Mouse (Mus musculus): ENCODE measurements around the gene Mical3. TPM values are rescaled to one million over a fixed set of nuclear protein-coding genes. Genes with fewer than 3 reads are reported as not detected.

The Mical3 gene
- polyA plus RNA-seq, 1 experiment from 2014 or later = 33.8 TPM

GRCm38 (mm10) chr6:121087586-121088245 is 43.1 kb downstream of the Mical3 start:
- ATAC-seq (ENCODE audit: low FRiP score) = no peak; the same call in 1 of the 2 replicates
- WGBS = 77% methylated on average over 22 of the region's 22 CpGs
- Histone ChIP-seq H3K36me3 (peaks cover 9% of the 10 kb centered on the region), H3K27me3 (no peaks in the 10 kb centered on the region), H3K4me3 (no peak overlapping the region), H3K27ac (peak overlapping the region; percentile 26; the same call in 1 of the 2 replicates), H3K4me2 (no peak overlapping the region), H3K9ac (no peak overlapping the region), H3K9me3 (0 out of 2 replicates have a peak, but pooled peaks cover 7% of the 10 kb centered on the region), H3K4me1 (replicated peaks) (peaks cover 28% of the 10 kb centered on the region)

GRCm38 (mm10) chr6:121087127-121087526 is 43.7 kb downstream of the Mical3 start:
- H3K9me3 ChIP-seq = 0 out of 2 replicates have a peak, but pooled peaks cover 7% of the 10 kb centered on the region
- ATAC-seq (ENCODE audit: low FRiP score) = no peak
- H3K27me3 ChIP-seq = no peaks in the 10 kb centered on the region
- no peak overlapping the region for H3K4me2 ChIP-seq
- H3K36me3 ChIP-seq = peaks cover 9% of the 10 kb centered on the region
- 80% methylated on average over 10 of the region's 10 CpGs for WGBS
- 0 out of 2 replicates have a peak overlapping the region, but pooled peaks have one; percentile 8 for H3K27ac ChIP-seq
- no peak overlapping the region for H3K4me3 ChIP-seq
- H3K4me1 ChIP-seq (replicated peaks) = peaks cover 31% of the 10 kb centered on the region
- no peak overlapping the region; the same call in 1 of the 2 replicates for H3K9ac ChIP-seq

- H3K27me3 ChIP-seq = no peaks in the 10 kb centered on the region
- ATAC-seq (ENCODE audit: low FRiP score) = no peak
- no peak overlapping the region for H3K4me3 ChIP-seq
- no peak overlapping the region for H3K9ac ChIP-seq
- WGBS = 91% methylated on average over 9 of the region's 9 CpGs
- peaks cover 9% of the 10 kb centered on the region for H3K36me3 ChIP-seq
- no peak overlapping the region for H3K4me2 ChIP-seq
- 0 out of 2 replicates have a peak, but pooled peaks cover 7% of the 10 kb centered on the region for H3K9me3 ChIP-seq
- H3K27ac ChIP-seq = no peak overlapping the region
- peaks cover 39% of the 10 kb centered on the region for H3K4me1 ChIP-seq (replicated peaks)
Observed at GRCm38 (mm10) chr6:121086226-121086625, 44.6 kb downstream of the Mical3 start.

GRCm38 (mm10) chr6:121084050-121084480 is 46.7 kb downstream of the Mical3 start:
- H3K9ac ChIP-seq = no peak overlapping the region
- H3K27ac ChIP-seq = 0 out of 2 replicates have a peak overlapping the region, but pooled peaks have one; percentile 15
- no peak overlapping the region for H3K4me3 ChIP-seq
- H3K4me1 ChIP-seq (replicated peaks) = peaks cover 55% of the 10 kb centered on the region
- no peaks in the 10 kb centered on the region for H3K27me3 ChIP-seq
- no peaks in the 10 kb centered on the region for H3K36me3 ChIP-seq
- H3K9me3 ChIP-seq = no peaks in the 10 kb centered on the region
- no peak overlapping the region for H3K4me2 ChIP-seq
- no peak for ATAC-seq (ENCODE audit: low FRiP score)
- WGBS = 67% methylated on average over 6 of the region's 6 CpGs

GRCm38 (mm10) chr6:121082094-121082473 is 48.7 kb downstream of the Mical3 start:
- Histone ChIP-seq H3K27ac (peak overlapping the region; percentile 67), H3K4me3 (no peak overlapping the region), H3K9me3 (no peaks in the 10 kb centered on the region), H3K36me3 (no peaks in the 10 kb centered on the region), H3K4me2 (no peak overlapping the region), H3K4me1 (replicated peaks) (peaks cover 60% of the 10 kb centered on the region), H3K9ac (no peak overlapping the region), H3K27me3 (no peaks in the 10 kb centered on the region)
- 89% methylated on average over 10 of the region's 10 CpGs for WGBS
- no peak for ATAC-seq (ENCODE audit: low FRiP score)

- Histone ChIP-seq H3K4me1 (replicated peaks) (peaks cover 57% of the 10 kb centered on the region), H3K27ac (peak overlapping the region; percentile 67), H3K27me3 (no peaks in the 10 kb centered on the region), H3K4me2 (no peak overlapping the region), H3K9me3 (no peaks in the 10 kb centered on the region), H3K9ac (no peak overlapping the region), H3K4me3 (no peak overlapping the region), H3K36me3 (no peaks in the 10 kb centered on the region)
- no peak for ATAC-seq (ENCODE audit: low FRiP score)
- 44% methylated on average over 26 of the region's 26 CpGs for WGBS
Observed at GRCm38 (mm10) chr6:121081288-121082093, 49.3 kb downstream of the Mical3 start.

GRCm38 (mm10) chr6:121078175-121078574 is 52.6 kb downstream of the Mical3 start:
- WGBS = 86% methylated on average over 5 of the region's 5 CpGs
- no peaks in the 10 kb centered on the region for H3K36me3 ChIP-seq
- no peak overlapping the region for H3K9ac ChIP-seq
- H3K4me1 ChIP-seq (replicated peaks) = peaks cover 41% of the 10 kb centered on the region
- H3K27me3 ChIP-seq = no peaks in the 10 kb centered on the region
- H3K4me3 ChIP-seq = no peak overlapping the region
- H3K9me3 ChIP-seq = no peaks in the 10 kb centered on the region
- H3K27ac ChIP-seq = no peak overlapping the region
- no peak for ATAC-seq (ENCODE audit: low FRiP score)
- H3K4me2 ChIP-seq = no peak overlapping the region

- no peaks in the 10 kb centered on the region for H3K9me3 ChIP-seq
- H3K4me3 ChIP-seq = no peak overlapping the region
- ATAC-seq (ENCODE audit: low FRiP score) = no peak
- peaks cover 37% of the 10 kb centered on the region for H3K4me1 ChIP-seq (replicated peaks)
- no peaks in the 10 kb centered on the region for H3K27me3 ChIP-seq
- H3K4me2 ChIP-seq = no peak overlapping the region
- H3K9ac ChIP-seq = no peak overlapping the region
- H3K36me3 ChIP-seq = no peaks in the 10 kb centered on the region
- no peak overlapping the region for H3K27ac ChIP-seq
- 89% methylated on average over 12 of the region's 12 CpGs for WGBS
Observed at GRCm38 (mm10) chr6:121076929-121077566, 53.8 kb downstream of the Mical3 start.

- Histone ChIP-seq H3K4me3 (no peak overlapping the region), H3K36me3 (no peaks in the 10 kb centered on the region), H3K4me1 (replicated peaks) (peaks cover 29% of the 10 kb centered on the region), H3K4me2 (no peak overlapping the region), H3K27me3 (no peaks in the 10 kb centered on the region), H3K27ac (no peak overlapping the region), H3K9ac (no peak overlapping the region), H3K9me3 (no peaks in the 10 kb centered on the region)
- 94% methylated on average over 1 of the region's 1 CpGs for WGBS
- ATAC-seq (ENCODE audit: low FRiP score) = no peak
Observed at GRCm38 (mm10) chr6:121075763-121076162, 55.0 kb downstream of the Mical3 start.

GRCm38 (mm10) chr6:121073312-121073711 is 57.5 kb downstream of the Mical3 start:
- peaks cover 17% of the 10 kb centered on the region for H3K4me1 ChIP-seq (replicated peaks)
- 84% methylated on average over 7 of the region's 7 CpGs for WGBS
- no peak overlapping the region for H3K27ac ChIP-seq
- H3K36me3 ChIP-seq = no peaks in the 10 kb centered on the region
- no peak for ATAC-seq (ENCODE audit: low FRiP score)
- no peaks in the 10 kb centered on the region for H3K9me3 ChIP-seq
- no peak overlapping the region for H3K9ac ChIP-seq
- no peak overlapping the region for H3K4me3 ChIP-seq
- no peak overlapping the region for H3K4me2 ChIP-seq
- no peaks in the 10 kb centered on the region for H3K27me3 ChIP-seq

GRCm38 (mm10) chr6:121072615-121073014 is 58.2 kb downstream of the Mical3 start:
- Histone ChIP-seq H3K27ac (no peak overlapping the region), H3K9ac (no peak overlapping the region), H3K36me3 (no peaks in the 10 kb centered on the region), H3K4me3 (no peak overlapping the region), H3K27me3 (no peaks in the 10 kb centered on the region), H3K4me1 (replicated peaks) (peaks cover 22% of the 10 kb centered on the region), H3K9me3 (no peaks in the 10 kb centered on the region), H3K4me2 (no peak overlapping the region)
- 88% methylated on average over 2 of the region's 2 CpGs for WGBS
- ATAC-seq (ENCODE audit: low FRiP score) = no peak

GRCm38 (mm10) chr6:121070584-121071230 is 60.1 kb downstream of the Mical3 start:
- H3K9me3 ChIP-seq = no peaks in the 10 kb centered on the region
- H3K36me3 ChIP-seq = no peaks in the 10 kb centered on the region
- no peak for ATAC-seq (ENCODE audit: low FRiP score)
- H3K4me2 ChIP-seq = no peak overlapping the region
- no peaks in the 10 kb centered on the region for H3K27me3 ChIP-seq
- WGBS = 84% methylated on average over 9 of the region's 9 CpGs
- no peak overlapping the region for H3K9ac ChIP-seq
- 0 out of 2 replicates have a peak overlapping the region, but pooled peaks have one; percentile 25 for H3K27ac ChIP-seq
- H3K4me1 ChIP-seq (replicated peaks) = peaks cover 36% of the 10 kb centered on the region
- no peak overlapping the region for H3K4me3 ChIP-seq
